Mouse (Mus musculus) heart, postnatal 0 days (tissue): ENCODE measurements around the gene Ndufs8.

Experiments
- CTCF ChIP-seq: IDR thresholded peaks from 2 replicates; pipeline ENCODE4 v1.5.1; 2016; ENCODE audit warnings: antibody characterized with exemption, control low read depth, low read depth
- EP300 ChIP-seq: IDR thresholded peaks from 2 replicates; pipeline ENCODE4 v1.6.1; 2016; ENCODE audit warnings: antibody characterized with exemption, low read depth

DNA sequence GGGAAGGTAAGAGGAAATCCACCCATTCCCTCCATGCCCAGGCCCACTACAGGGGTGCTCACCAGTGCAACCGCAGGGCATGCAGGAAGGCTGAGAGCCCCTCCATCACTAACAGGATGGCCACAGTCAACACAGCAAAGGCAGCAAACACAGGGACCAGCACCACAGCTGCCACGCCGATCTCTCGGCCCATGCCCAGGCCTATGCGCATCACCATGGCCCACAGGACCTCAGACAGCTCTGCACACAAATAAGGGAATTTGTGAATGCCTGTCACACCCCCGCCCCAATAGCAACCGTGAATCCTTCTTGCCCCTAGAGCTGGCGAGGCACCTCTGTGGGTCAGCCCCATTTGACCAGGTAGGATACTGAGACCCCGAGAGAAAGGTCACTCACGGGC is 16.4 kb downstream of the Ndufs8 start:
- TF ChIP-seq EP300 (no peak), CTCF (no peak)
